Mouse (Mus musculus): ENCODE results near the gene Fmnl2. TPM values are rescaled to one million over a fixed set of nuclear protein-coding genes. Genes with fewer than 3 reads are reported as not detected.

The Fmnl2 gene
- total RNA-seq, 2 experiments from 2014 or later: 1.3 to 1.4 TPM

GRCm38 (mm10) chr2:53079693-53080286 is 222.1 kb downstream of the Fmnl2 start:
- no peak for ATAC-seq (replicated peaks; ENCODE audit: low FRiP score, poor library complexity, severe bottlenecking)

- ATAC-seq (replicated peaks; ENCODE audit: low FRiP score, poor library complexity, severe bottlenecking): no peak
Observed at GRCm38 (mm10) chr2:53082045-53082444, 224.4 kb downstream of the Fmnl2 start.

- no peak for ATAC-seq (replicated peaks; ENCODE audit: low FRiP score, poor library complexity, severe bottlenecking)
Observed at GRCm38 (mm10) chr2:53082501-53082900, 224.8 kb downstream of the Fmnl2 start.

- ATAC-seq (replicated peaks; ENCODE audit: low FRiP score, poor library complexity, severe bottlenecking): no peak
Observed at GRCm38 (mm10) chr2:53083241-53083640, 225.6 kb downstream of the Fmnl2 start.

GRCm38 (mm10) chr2:53085617-53086202 is 228.1 kb downstream of the Fmnl2 start:
- ATAC-seq (replicated peaks; ENCODE audit: low FRiP score, poor library complexity, severe bottlenecking): no peak

- ATAC-seq (replicated peaks; ENCODE audit: low FRiP score, poor library complexity, severe bottlenecking): no peak
Observed at GRCm38 (mm10) chr2:53088744-53089143, 231.1 kb downstream of the Fmnl2 start.

- ATAC-seq (replicated peaks; ENCODE audit: low FRiP score, poor library complexity, severe bottlenecking): no peak
Observed at GRCm38 (mm10) chr2:53095031-53095430, 237.4 kb downstream of the Fmnl2 start.

GRCm38 (mm10) chr2:53095489-53095888 is 237.8 kb downstream of the Fmnl2 start:
- no peak for ATAC-seq (replicated peaks; ENCODE audit: low FRiP score, poor library complexity, severe bottlenecking)

GRCm38 (mm10) chr2:53100093-53100492 is 242.4 kb downstream of the Fmnl2 start:
- no peak for ATAC-seq (replicated peaks; ENCODE audit: low FRiP score, poor library complexity, severe bottlenecking)

- ATAC-seq (replicated peaks; ENCODE audit: low FRiP score, poor library complexity, severe bottlenecking): no peak
Observed at GRCm38 (mm10) chr2:53101885-53102740, 244.5 kb downstream of the Fmnl2 start.

GRCm38 (mm10) chr2:53102901-53103300 is 245.2 kb downstream of the Fmnl2 start:
- ATAC-seq (replicated peaks; ENCODE audit: low FRiP score, poor library complexity, severe bottlenecking): no peak

- no peak for ATAC-seq (replicated peaks; ENCODE audit: low FRiP score, poor library complexity, severe bottlenecking)
Observed at GRCm38 (mm10) chr2:53105408-53105807, 247.7 kb downstream of the Fmnl2 start.

GRCm38 (mm10) chr2:53106056-53106455 is 248.4 kb downstream of the Fmnl2 start:
- no peak for ATAC-seq (replicated peaks; ENCODE audit: low FRiP score, poor library complexity, severe bottlenecking)

GRCm38 (mm10) chr2:53106472-53106871 is 248.8 kb downstream of the Fmnl2 start:
- ATAC-seq (replicated peaks; ENCODE audit: low FRiP score, poor library complexity, severe bottlenecking): no peak

- ATAC-seq (replicated peaks; ENCODE audit: low FRiP score, poor library complexity, severe bottlenecking): no peak
Observed at GRCm38 (mm10) chr2:53108547-53108946, 250.9 kb downstream of the Fmnl2 start.

GRCm38 (mm10) chr2:53121797-53122196 is 264.1 kb downstream of the Fmnl2 start:
- ATAC-seq (replicated peaks; ENCODE audit: low FRiP score, poor library complexity, severe bottlenecking): 0 out of 2 replicates have a peak, but pooled peaks have one; percentile 30

GRCm38 (mm10) chr2:53125998-53126397 is 268.3 kb downstream of the Fmnl2 start:
- no peak for ATAC-seq (replicated peaks; ENCODE audit: low FRiP score, poor library complexity, severe bottlenecking)

GRCm38 (mm10) chr2:53129070-53129469 is 271.4 kb downstream of the Fmnl2 start:
- ATAC-seq (replicated peaks; ENCODE audit: low FRiP score, poor library complexity, severe bottlenecking): no peak

- ATAC-seq (replicated peaks; ENCODE audit: low FRiP score, poor library complexity, severe bottlenecking): no peak
Observed at GRCm38 (mm10) chr2:53131567-53131966, 273.9 kb downstream of the Fmnl2 start.

GRCm38 (mm10) chr2:53146852-53147251 is 289.2 kb downstream of the Fmnl2 start:
- ATAC-seq (replicated peaks; ENCODE audit: low FRiP score, poor library complexity, severe bottlenecking): no peak

- ATAC-seq (replicated peaks; ENCODE audit: low FRiP score, poor library complexity, severe bottlenecking): no peak
Observed at GRCm38 (mm10) chr2:53173966-53174365, 316.3 kb downstream of the Fmnl2 start.
